Mouse (Mus musculus) MEL (cell line): ENCODE results near the gene Gm20671.

Source experiments
- CTCF ChIP-seq, 3 experiments: IDR thresholded peaks in 2 of 3; conservative IDR thresholded peaks in 1 of 3; 2 replicates each; pipeline ENCODE4 v1.5.1; 2011 to 2012; ENCODE audit warnings: low read length in 3 of 3, low read depth in 2 of 3, mild to moderate bottlenecking in 2 of 3, improper control_type of control experiment in 1 of 3, inconsistent platforms in 1 of 3, mixed read lengths in 1 of 3, moderate library complexity in 1 of 3; ENCODE audit not compliant: control insufficient read depth in 1 of 3, insufficient read depth in 1 of 3, poor library complexity in 1 of 3, severe bottlenecking in 1 of 3
- EP300 ChIP-seq, 2 experiments: IDR thresholded peaks; 2 replicates each; pipeline ENCODE4 v1.6.1; 2011; ENCODE audit warnings: improper control_type of control experiment in 2 of 2, low read length in 2 of 2, low read depth in 1 of 2, mild to moderate bottlenecking in 1 of 2
- HCFC1 ChIP-seq: IDR thresholded peaks from 2 replicates; pipeline ENCODE4 v1.6.1; 2012; ENCODE audit warnings: low read depth, mild to moderate bottlenecking, inconsistent platforms, low read length, improper control_type of control experiment, moderate library complexity
- MAX ChIP-seq: IDR thresholded peaks from 2 replicates; pipeline ENCODE4 v1.6.1; 2011; ENCODE audit warnings: low read length, improper control_type of control experiment
- POLR2A ChIP-seq, 2 experiments: IDR thresholded peaks; 2 replicates each; pipeline ENCODE4 v1.6.1; 2011 to 2012; ENCODE audit warnings: low read length in 2 of 2, mild to moderate bottlenecking in 2 of 2, control low read depth in 1 of 2, improper control_type of control experiment in 1 of 2, low read depth in 1 of 2, moderate library complexity in 1 of 2; ENCODE audit not compliant: control insufficient read depth in 1 of 2, insufficient read depth in 1 of 2, poor library complexity in 1 of 2
- POLR2AphosphoS2 ChIP-seq: IDR thresholded peaks from 2 replicates; pipeline ENCODE4 v1.6.1; 2011; ENCODE audit warnings: low read length, improper control_type of control experiment
- SIN3A ChIP-seq: IDR thresholded peaks from 2 replicates; pipeline ENCODE4 v1.6.1; 2012; ENCODE audit warnings: low read length, improper control_type of control experiment, inconsistent platforms
- ZNF384 ChIP-seq: IDR thresholded peaks from 2 replicates; pipeline ENCODE4 v1.6.1; 2012; ENCODE audit warnings: low read depth, mild to moderate bottlenecking, inconsistent platforms, low read length, improper control_type of control experiment

DNA sequence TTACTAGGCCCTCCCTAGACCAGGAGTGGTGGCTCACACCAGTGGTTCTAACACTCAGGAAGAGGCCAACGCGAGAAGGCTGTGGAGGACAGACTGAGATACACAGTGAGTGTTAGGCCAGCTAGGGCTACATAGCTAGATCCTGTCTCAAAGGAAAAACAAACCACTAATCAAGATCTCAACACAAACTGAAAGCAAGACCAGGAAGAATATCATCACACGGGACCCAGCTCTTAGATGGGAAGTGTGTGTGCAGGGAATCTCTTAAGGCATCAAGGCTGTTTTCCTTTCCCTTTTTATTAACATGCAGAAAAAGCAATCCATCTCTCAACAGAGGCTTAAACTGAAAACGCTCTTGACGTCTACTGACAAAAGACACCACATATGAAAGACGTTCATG is 25.1 kb upstream of the Gm20671 start:
- TF ChIP-seq HCFC1 (no peak), POLR2AphosphoS2 (no peak), EP300 (IDR thresholded peaks at IDR 0.05; ENCODE audit: low read depth in 1 of 2, low read length in 2 of 2) (no peak), CTCF (IDR thresholded peaks at IDR 0.05 in 2 of 3, conservative IDR thresholded peaks at IDR 0.05 in 1 of 3; ENCODE audit: control insufficient read depth in 1 of 3, insufficient read depth in 1 of 3, low read depth in 2 of 3, low read length in 3 of 3, poor library complexity in 1 of 3, severe bottlenecking in 1 of 3) (no peak), POLR2A (IDR thresholded peaks at IDR 0.05; ENCODE audit: control insufficient read depth in 1 of 2, insufficient read depth in 1 of 2, low read depth in 1 of 2, low read length in 2 of 2, poor library complexity in 1 of 2) (no peak), MAX (no peak), ZNF384 (no peak), SIN3A (peak; percentile 54)
